Mouse (Mus musculus): ENCODE measurements around the gene Bmx. TPM values are rescaled to one million over a fixed set of nuclear protein-coding genes. Genes with fewer than 3 reads are reported as not detected.

Gene Bmx
- polyA plus RNA-seq (2017; shearing (Covaris generic)), result not detected

DNA sequence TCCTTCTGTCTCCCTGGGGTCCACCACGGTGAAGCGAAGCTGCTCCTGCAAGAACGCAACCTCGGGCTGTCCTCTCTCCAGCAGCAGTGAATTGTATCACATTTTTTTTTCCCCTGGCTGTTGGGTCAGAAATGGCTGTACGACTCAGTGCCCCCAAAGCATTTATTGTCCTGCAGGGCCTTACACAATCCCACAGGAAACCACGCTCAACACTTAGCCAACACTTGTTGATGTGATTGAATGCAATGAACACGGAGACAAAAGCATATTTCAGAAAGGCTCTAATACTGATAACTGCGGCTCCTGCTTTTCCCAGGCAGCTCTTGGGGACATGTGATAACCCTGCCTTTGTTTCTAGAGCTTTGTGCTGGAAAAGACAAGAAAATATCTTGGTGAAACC is at the start of gene Bmx:
Gene Bmx (minus strand): TSS at position 137 of the 400 bp plus-strand sequence.

DNA sequence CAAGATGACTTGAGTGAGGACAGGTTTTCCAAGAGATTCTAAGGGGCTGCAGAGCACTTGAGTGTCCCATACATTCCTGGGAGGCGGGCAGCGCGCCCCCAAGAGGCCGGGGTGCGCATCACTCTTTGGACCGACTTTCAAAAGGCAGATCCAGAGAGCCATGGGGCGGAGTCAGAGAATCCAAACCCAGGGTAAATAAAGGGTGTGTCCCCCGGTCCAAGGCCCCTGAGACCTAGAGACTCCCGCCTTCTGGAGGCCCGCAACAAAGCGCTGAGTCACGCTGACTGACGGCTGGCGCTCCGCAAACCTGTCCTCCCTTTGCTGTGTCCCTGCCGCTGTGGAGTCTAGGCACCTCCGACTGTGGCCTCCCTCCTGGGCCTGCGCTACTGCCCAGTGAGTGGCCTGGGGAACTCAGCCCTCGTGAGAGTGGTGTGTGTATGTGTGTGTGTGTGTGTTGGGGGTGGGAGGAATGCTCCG is 11.3 kb upstream of the Bmx start, which contains the start of gene Pir:
Gene Pir (plus strand): TSS at position 87 of the 477 bp plus-strand sequence.

Other genes starting within 250 kb of the Bmx start
- 3.1 TPM for gene Car5b, start 230.2 kb downstream of the Bmx start, polyA plus RNA-seq (2017; shearing (Covaris generic))
- 6.4 TPM for gene Siah1b, start 181.7 kb downstream of the Bmx start, polyA plus RNA-seq (2017; shearing (Covaris generic))
- not detected for gene Cltrn, start 169.4 kb downstream of the Bmx start, polyA plus RNA-seq (2017; shearing (Covaris generic))
- not detected for gene Ace2, start 118.9 kb downstream of the Bmx start, polyA plus RNA-seq (2017; shearing (Covaris generic))
- not detected for gene Pir, start 11.2 kb upstream of the Bmx start, polyA plus RNA-seq (2017; shearing (Covaris generic))
- not detected for gene Vegfd, start 115.2 kb upstream of the Bmx start, polyA plus RNA-seq (2017; shearing (Covaris generic))
- 11.2 TPM for gene Piga, start 161.6 kb upstream of the Bmx start, polyA plus RNA-seq (2017; shearing (Covaris generic))
- gene Asb11, start 178.8 kb upstream of the Bmx start, polyA plus RNA-seq (2017; shearing (Covaris generic)), result not detected
- not detected for gene Asb9, start 248.1 kb upstream of the Bmx start, polyA plus RNA-seq (2017; shearing (Covaris generic))